ENCODE assay signal across 28 mouse cellular contexts in genomic region chr11:79073583-79073982, GRCm38 (mm10).
A peak's percentile ranks its signal among the peaks of the same experiment; 100 is the strongest.
DNase-seq lines count a peak whose midpoint lies in the region; ATAC-seq and TF ChIP-seq lines count a peak whose summit lies in the region.
"Had no signal": no experiment of that assay in that cellular context is flagged by ENCODE, and none has a peak within 500 bp of the region (broad histone marks: within the 10 kb centered on the region; RNA-seq: fewer than 3 reads in every experiment).

No protein-coding gene starts in this region.

- no peak for ATAC-seq in erythroblast, adult 5-6 weeks (replicated peaks; ENCODE audit: low FRiP score, poor library complexity, severe bottlenecking)
- ATAC-seq in kidney, postnatal 0 days (replicated peaks; ENCODE audit: low FRiP score, low read depth) = no peak
- ATAC-seq in lung, embryonic 14.5 days (ENCODE audit: insufficient read depth) = no peak
- 0 out of 2 replicates have a peak, but pooled peaks have one; percentile 15 for ATAC-seq in stomach, embryonic 16.5 days (ENCODE audit: insufficient read depth, low FRiP score)
- ATAC-seq: forebrain, embryonic 13.5 days; inflammation-experienced regulatory T-cells, adult 6 months; midbrain, embryonic 16.5 days had no signal

- no peaks in the 10 kb centered on the region for H3K9me3 ChIP-seq in erythroblast, embryonic 14.5 days (ENCODE audit: control insufficient read depth, low read length)
- no peaks in the 10 kb centered on the region for H3K9me3 ChIP-seq in kidney, postnatal 0 days (replicated peaks; ENCODE audit: low read length)
- H3K9me3 ChIP-seq in lung, embryonic 14.5 days (ENCODE audit: low read depth, low read length) = no peaks in the 10 kb centered on the region
- H3K9me3 ChIP-seq in stomach, embryonic 16.5 days (replicated peaks; ENCODE audit: control insufficient read depth, low read length) = no peaks in the 10 kb centered on the region
- H3K9me3 ChIP-seq: forebrain, embryonic 13.5 days; kidney, embryonic 15.5 days; limb, embryonic 10.5 days; midbrain, embryonic 10.5 days; neural tube, embryonic 13.5 days had no signal

- H3K4me3 ChIP-seq in erythroblast, embryonic 14.5 days (replicated peaks) = peak overlapping the region; percentile 69
- no peak overlapping the region for H3K4me3 ChIP-seq in kidney, postnatal 0 days (replicated peaks; ENCODE audit: low read depth, low read length)
- H3K4me3 ChIP-seq in lung, embryonic 14.5 days (ENCODE audit: low read depth, low read length) = no peak overlapping the region
- H3K4me3 ChIP-seq in stomach, embryonic 16.5 days (replicated peaks; ENCODE audit: low read length) = no peak overlapping the region
- H3K4me3 ChIP-seq: forebrain, embryonic 13.5 days; kidney, embryonic 15.5 days; left cerebral cortex, adult 2 months; limb, embryonic 10.5 days; midbrain, embryonic 10.5 days; myocyte; neural tube, embryonic 13.5 days had no signal

- H3K9ac ChIP-seq in kidney, postnatal 0 days (ENCODE audit: low read depth, low read length) = no peak overlapping the region
- no peak overlapping the region for H3K9ac ChIP-seq in lung, embryonic 14.5 days
- H3K9ac ChIP-seq in stomach, embryonic 16.5 days (ENCODE audit: low read length) = no peak overlapping the region
- H3K9ac ChIP-seq: forebrain, embryonic 13.5 days; hindbrain, embryonic 14.5 days; kidney, embryonic 15.5 days; neural tube, embryonic 13.5 days had no signal

- no peak overlapping the region for H3K4me2 ChIP-seq in kidney, postnatal 0 days (ENCODE audit: low read length)
- H3K4me2 ChIP-seq in lung, embryonic 14.5 days = no peak overlapping the region
- H3K4me2 ChIP-seq in stomach, embryonic 16.5 days (ENCODE audit: low read depth, low read length) = no peak overlapping the region
- H3K4me2 ChIP-seq: forebrain, embryonic 13.5 days; heart, embryonic 11.5 days; hindbrain, embryonic 14.5 days; kidney, embryonic 15.5 days; neural tube, embryonic 13.5 days had no signal

- H3K36me3 ChIP-seq in erythroblast, embryonic 14.5 days (ENCODE audit: control insufficient read depth) = peaks cover 55% of the 10 kb centered on the region
- no peaks in the 10 kb centered on the region for H3K36me3 ChIP-seq in kidney, postnatal 0 days (ENCODE audit: insufficient read depth, low read length)
- peaks cover 15% of the 10 kb centered on the region; the same call in 1 of the 2 replicates for H3K36me3 ChIP-seq in lung, embryonic 14.5 days (ENCODE audit: insufficient read depth)
- no peaks in the 10 kb centered on the region for H3K36me3 ChIP-seq in stomach, embryonic 16.5 days (ENCODE audit: control insufficient read depth, insufficient read depth, low read length)
- H3K36me3 ChIP-seq: limb, embryonic 10.5 days; midbrain, embryonic 10.5 days had no signal

- peaks cover 81% of the 10 kb centered on the region for H3K4me1 ChIP-seq in erythroblast, embryonic 14.5 days (ENCODE audit: control insufficient read depth)
- H3K4me1 ChIP-seq in kidney, postnatal 0 days (replicated peaks; ENCODE audit: insufficient read depth, low read length) = 0 out of 2 replicates have a peak, but pooled peaks cover 4% of the 10 kb centered on the region
- H3K4me1 ChIP-seq in lung, embryonic 14.5 days (ENCODE audit: insufficient read depth) = no peaks in the 10 kb centered on the region
- H3K4me1 ChIP-seq in stomach, embryonic 16.5 days (ENCODE audit: control insufficient read depth, insufficient read depth, low read length) = peaks cover 12% of the 10 kb centered on the region

- H3K27me3 ChIP-seq in erythroblast, embryonic 14.5 days (ENCODE audit: control insufficient read depth) = no peaks in the 10 kb centered on the region
- no peaks in the 10 kb centered on the region for H3K27me3 ChIP-seq in kidney, postnatal 0 days (ENCODE audit: insufficient read depth, low read length)
- H3K27me3 ChIP-seq in lung, embryonic 14.5 days (ENCODE audit: insufficient read depth, low read length) = no peaks in the 10 kb centered on the region
- no peaks in the 10 kb centered on the region for H3K27me3 ChIP-seq in stomach, embryonic 16.5 days (ENCODE audit: control insufficient read depth, insufficient read depth, low read length)
- H3K27me3 ChIP-seq: forebrain, embryonic 13.5 days; kidney, embryonic 15.5 days; neural tube, embryonic 13.5 days had no signal

- DNase-seq in kidney, postnatal 0 days (ENCODE audit: low spot score) = peak; percentile 61
- no peak for DNase-seq in kidney, adult 18-20 months
- DNase-seq in lung, embryonic 14.5 days = peak; percentile 55
- DNase-seq in lung, postnatal 14 days = no peak
- DNase-seq: adrenal gland, postnatal 10 days; cerebellum, adult 18-20 months; cerebellum, postnatal 14 days; gastrocnemius, postnatal 36 days; heart, postnatal 14 days; lung, postnatal 4 days; retina, postnatal 1 day; right cerebral cortex, postnatal 25 days; spleen, adult 18-20 months; thymus, postnatal 14 days had no signal

- 65% methylated on average over 4 of the region's 4 CpGs for WGBS in kidney, postnatal 0 days
- WGBS in lung, embryonic 14.5 days = 90% methylated on average over 4 of the region's 4 CpGs
- 63% methylated on average over 4 of the region's 4 CpGs for WGBS in stomach, embryonic 16.5 days

- no peak overlapping the region for H3K27ac ChIP-seq in kidney, postnatal 0 days
- no peak overlapping the region for H3K27ac ChIP-seq in lung, embryonic 14.5 days (ENCODE audit: low read depth)
- no peak overlapping the region for H3K27ac ChIP-seq in stomach, embryonic 16.5 days (ENCODE audit: low read length)
- H3K27ac ChIP-seq: forebrain, embryonic 13.5 days; hindbrain, embryonic 14.5 days; kidney, embryonic 15.5 days; left cerebral cortex, adult 2 months; midbrain, embryonic 10.5 days; neural tube, embryonic 13.5 days had no signal

- TF ChIP-seq CTCF in kidney, postnatal 0 days (IDR thresholded peaks at IDR 0.05; ENCODE audit: low read depth) = peak; percentile 20; the same call in 1 of the 2 replicates
- TF ChIP-seq CTCF in lung, embryonic 14.5 days (IDR thresholded peaks at IDR 0.05; ENCODE audit: low read depth) = no peak

Comparison
In these comparisons a context has a peak if more than half of its experiments do, and no peak if none do; other contexts are left out.
1. DNase-seq: peak in kidney, postnatal 0 days (single experiment) and lung, embryonic 14.5 days (single experiment); none in kidney, adult 18-20 months (single experiment) and lung, postnatal 14 days (single experiment).